Mouse (Mus musculus): Measurements from ENCODE around the gene Lrrc51. TPM values are rescaled to one million over a fixed set of nuclear protein-coding genes. Genes with fewer than 3 reads are reported as not detected.

Gene Lrrc51
- 29.5 and 38.8 TPM in 2 replicates for polyA plus RNA-seq (2012; rRNA removed)

DNA sequence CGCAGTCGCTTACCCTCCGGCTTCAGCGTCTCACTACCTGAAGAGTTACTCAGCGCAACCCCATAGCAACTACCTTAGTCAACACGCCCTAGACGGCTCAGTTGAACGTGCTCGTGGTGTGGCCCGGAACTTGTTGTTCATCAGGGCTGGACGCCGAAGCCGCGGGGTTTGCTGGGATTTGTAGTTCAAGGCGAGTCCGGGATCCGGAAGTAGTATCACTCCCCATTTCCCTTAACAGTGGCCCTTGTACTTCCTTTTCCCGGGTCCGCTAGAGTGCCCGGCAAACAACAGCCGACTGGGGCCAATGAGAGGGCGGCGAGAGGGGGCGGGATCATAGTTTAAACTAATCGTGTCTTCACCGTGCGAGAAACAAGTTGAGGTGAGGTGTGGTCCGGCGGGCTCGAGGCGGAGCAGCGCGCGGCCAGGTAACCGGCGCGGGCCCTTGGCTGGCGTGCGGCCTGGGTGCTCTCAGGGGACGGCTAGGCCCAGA, at the start of gene Lrrc51, which contains the start of gene Numa1:
Gene Lrrc51 (minus strand): TSS at position 145 of the 490 bp plus-strand sequence.
Gene Numa1 (plus strand): TSS at position 361 of the 490 bp plus-strand sequence.

DNA sequence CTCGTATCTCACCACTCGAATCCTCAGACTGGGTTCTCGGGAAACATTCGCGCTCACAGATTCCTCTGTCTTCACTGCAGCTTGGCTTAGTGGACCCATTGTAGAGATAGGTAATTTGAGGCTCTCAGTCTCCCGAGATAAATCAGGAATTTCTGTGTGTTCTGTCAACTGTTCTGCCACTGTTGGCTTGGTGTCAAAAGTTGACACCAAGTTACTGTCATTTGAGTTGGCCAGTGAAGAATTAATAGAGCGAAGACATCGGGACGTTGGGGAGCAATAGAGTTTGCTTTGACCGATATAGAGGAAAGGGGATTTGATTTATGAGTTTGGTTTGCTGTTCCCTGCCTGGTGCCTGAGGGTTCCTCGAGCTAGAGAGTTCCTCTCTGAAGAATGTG, 27.4 kb downstream of the Lrrc51 start, which contains the start of gene Tomt:
Gene Tomt (minus strand): TSS at position 73 of the 395 bp plus-strand sequence.

DNA sequence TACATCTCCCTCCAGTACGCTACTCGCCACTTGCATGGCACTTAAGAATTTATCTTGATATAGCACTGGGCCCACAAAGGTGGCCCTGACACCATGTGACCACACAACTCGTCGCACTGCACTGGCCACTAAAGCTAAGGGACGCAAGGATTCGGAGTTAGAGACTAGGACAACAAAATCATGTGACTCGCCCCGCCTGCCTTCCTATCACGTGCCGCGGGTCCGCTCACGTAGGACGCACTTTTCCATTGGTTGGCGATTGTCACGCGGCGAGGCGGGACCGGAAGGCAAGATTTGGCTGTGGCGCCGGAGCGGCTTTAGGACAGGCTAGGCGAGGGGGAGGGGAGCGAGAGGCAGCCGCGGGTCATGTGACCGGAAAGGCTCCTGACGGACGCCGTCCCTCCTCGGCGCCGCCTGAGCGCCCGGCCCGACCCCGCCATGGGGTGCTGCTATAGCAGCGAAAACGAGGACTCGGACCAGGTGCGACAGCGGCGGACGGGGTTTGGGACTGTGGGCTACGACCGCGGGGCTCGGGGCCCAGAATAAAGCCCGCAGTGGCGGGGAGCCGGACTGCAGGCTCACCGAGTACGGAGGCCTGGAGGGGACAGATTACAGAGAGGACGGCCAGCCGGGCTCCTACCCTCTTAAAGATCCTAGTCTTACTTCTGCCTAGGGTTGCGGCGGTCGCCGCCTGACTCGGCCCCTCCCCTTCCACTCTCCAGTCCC, 28.0 kb downstream of the Lrrc51 start, which contains the start of gene Lamtor1:
Gene Lamtor1 (plus strand): TSS at position 344 of the 726 bp plus-strand sequence.

DNA sequence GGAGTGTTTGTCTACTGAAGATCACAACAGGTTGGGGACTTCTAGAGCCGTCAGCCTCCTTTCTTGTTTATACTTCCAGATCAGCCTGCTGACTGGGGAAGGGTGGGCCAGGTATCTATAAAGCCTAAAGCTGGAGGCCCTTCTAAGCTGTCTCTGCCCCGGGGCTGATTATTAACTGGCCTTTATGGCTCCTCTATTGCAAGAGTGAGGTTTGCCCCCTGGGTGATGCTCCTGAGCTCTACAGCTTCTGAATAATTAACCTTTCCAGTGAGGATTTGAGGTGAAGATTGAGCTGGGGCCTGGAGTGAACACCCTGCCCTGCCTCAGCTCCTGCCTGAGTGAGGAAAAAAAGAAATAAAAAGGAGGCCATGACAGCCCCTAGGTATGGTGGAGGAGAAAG, 63.1 kb downstream of the Lrrc51 start, which contains the start of gene Folr1:
Gene Folr1 (minus strand): TSS at position 160 of the 400 bp plus-strand sequence.

DNA sequence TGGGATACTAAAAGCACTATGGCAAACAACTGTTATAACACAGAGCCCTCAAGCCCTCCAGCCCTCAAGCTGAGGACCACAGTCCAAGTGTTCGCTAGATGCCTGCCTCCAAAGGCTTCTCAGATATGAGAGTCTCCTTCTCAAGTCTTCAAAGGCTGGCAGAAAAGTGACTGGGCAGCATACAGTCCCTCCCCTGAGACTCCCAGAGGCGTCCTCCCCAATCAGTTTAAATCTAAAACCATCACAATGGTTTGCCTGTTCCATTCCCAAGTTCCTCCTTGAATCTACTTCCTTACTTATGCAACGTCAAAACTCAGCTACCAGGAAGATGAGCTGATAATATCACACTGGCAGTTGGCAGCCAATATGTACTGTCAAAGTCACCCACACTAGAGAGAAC, 70.3 kb downstream of the Lrrc51 start, which contains the start of gene Anapc15:
Gene Anapc15 (plus strand): TSS at position 301 of the 400 bp plus-strand sequence.

Other genes with a start within 250 kb of the Lrrc51 start
- not detected in 2 replicates for gene Phox2a, start 115.6 kb downstream of the Lrrc51 start, polyA plus RNA-seq (2012; rRNA removed)
- 193 and 201 TPM in 2 replicates for gene Inppl1, start 95.7 kb downstream of the Lrrc51 start, polyA plus RNA-seq (2012; rRNA removed)
- gene Folr2, start 76.7 kb downstream of the Lrrc51 start, polyA plus RNA-seq (2012; rRNA removed), result 15.4 and 19.7 TPM in 2 replicates
- 29.7 and 34.9 TPM in 2 replicates for gene Anapc15, start 70.2 kb downstream of the Lrrc51 start, polyA plus RNA-seq (2012; rRNA removed)
- gene Folr1, start 63.1 kb downstream of the Lrrc51 start, polyA plus RNA-seq (2012; rRNA removed), result 73.4 and 105 TPM in 2 replicates
- gene Lamtor1, start 28.0 kb downstream of the Lrrc51 start, polyA plus RNA-seq (2012; rRNA removed), result 234 and 253 TPM in 2 replicates
- 0.18 and 0.29 TPM in 2 replicates for gene Tomt, start 27.5 kb downstream of the Lrrc51 start, polyA plus RNA-seq (2012; rRNA removed)
- gene Numa1, start 216 bp upstream of the Lrrc51 start, polyA plus RNA-seq (2012; rRNA removed), result 108 TPM in 2 replicates
- 9.9 and 14.9 TPM in 2 replicates for gene Il18bp, start 84.8 kb upstream of the Lrrc51 start, polyA plus RNA-seq (2012; rRNA removed)
- gene Rnf121, start 131.6 kb upstream of the Lrrc51 start, polyA plus RNA-seq (2012; rRNA removed), result 21.4 and 22.0 TPM in 2 replicates
- gene Xndc1, start 131.6 kb upstream of the Lrrc51 start, polyA plus RNA-seq (2012; rRNA removed), result 23.2 and 28.9 TPM in 2 replicates
- gene Xntrpc, start 131.8 kb upstream of the Lrrc51 start, polyA plus RNA-seq (2012; rRNA removed), result 5.9 and 6.7 TPM in 2 replicates
- not detected in 2 replicates for gene Trpc2, start 149.2 kb upstream of the Lrrc51 start, polyA plus RNA-seq (2012; rRNA removed)
- gene Art1, start 167.8 kb upstream of the Lrrc51 start, polyA plus RNA-seq (2012; rRNA removed), result 0.17 and 0.18 TPM in 2 replicates
- 0.40 and 0.51 TPM in 2 replicates for gene Art5, start 175.6 kb upstream of the Lrrc51 start, polyA plus RNA-seq (2012; rRNA removed)
- gene Chrna10, start 182.9 kb upstream of the Lrrc51 start, polyA plus RNA-seq (2012; rRNA removed), result 0.11 and 0.22 TPM in 2 replicates